Mouse (Mus musculus) heart, embryonic 13.5 days (tissue): ENCODE measurements around the gene Rhobtb3. TPM values are rescaled to one million over a fixed set of nuclear protein-coding genes. Genes with fewer than 3 reads are reported as not detected.

Experiments used
- ATAC-seq: fragments of 200-750 bp; cut with Nextera tagmentation; 2 replicates; pipeline ENCODE4 v1.8.0; 2017; ENCODE audit warnings: moderate TSS enrichment; ENCODE audit not compliant: insufficient number of reproducible peaks, low FRiP score, low TSS enrichment; ENCODE audit errors: extremely low read depth
- H3K27ac ChIP-seq: fragments of 300-500 bp; sonication (generic); replicated peaks from 2 replicates; pipeline ENCODE4 v1.5.1; 2015; ENCODE audit warnings: moderate library complexity, mild to moderate bottlenecking, inconsistent platforms
- H3K27me3 ChIP-seq: fragments of 300-500 bp; sonication (generic); replicated peaks from 2 replicates; pipeline ENCODE4 v1.6.1; 2015; ENCODE audit warnings: mild to moderate bottlenecking, inconsistent platforms
- H3K36me3 ChIP-seq: fragments of 300-500 bp; sonication (generic); 2 replicates; pipeline ENCODE4 v1.6.1; 2015; ENCODE audit warnings: mild to moderate bottlenecking, inconsistent platforms
- H3K4me1 ChIP-seq: fragments of 300-500 bp; sonication (generic); 2 replicates; pipeline ENCODE4 v1.6.1; 2015; ENCODE audit warnings: inconsistent platforms
- H3K4me2 ChIP-seq: fragments of 300-500 bp; sonication (generic); 2 replicates; pipeline ENCODE4 v1.6.1; 2015; ENCODE audit warnings: inconsistent platforms, mild to moderate bottlenecking, moderate library complexity
- H3K4me3 ChIP-seq: fragments of 300-500 bp; sonication (generic); 2 replicates; pipeline ENCODE4 v1.5.1; 2015; ENCODE audit warnings: moderate library complexity, mild to moderate bottlenecking, inconsistent platforms
- H3K9ac ChIP-seq: fragments of 300-500 bp; sonication (generic); 2 replicates; pipeline ENCODE4 v1.6.1; 2015; ENCODE audit warnings: inconsistent platforms, mild to moderate bottlenecking, moderate library complexity
- H3K9me3 ChIP-seq: fragments of 300-500 bp; sonication (generic); 2 replicates; pipeline ENCODE4 v1.6.1; 2016; ENCODE audit warnings: inconsistent platforms
- WGBS: fragments of 180-500 bp; shearing (Covaris S2); methylation state at CpG from one replicate; pipeline ENCODE4 v1.1.7; 2015; ENCODE audit warnings: mixed read lengths; 5-methylcytosine and 5-hydroxymethylcytosine counted together
- polyA plus RNA-seq: library from polyadenylated mRNA; unstranded; fragments of >200 nt; fragmentation: Nextera tagmentation; extraction: Ambion mirVana; gene quantifications from 2 replicates; pipeline ENCODE4 v1.2.1, GENCODE M21; 2015

Gene Rhobtb3
- polyA plus RNA-seq: 19.8 and 21.6 TPM in 2 replicates

GRCm38 (mm10) chr13:75943189-75944043, at the start of gene Rhobtb3:
TSS of gene Rhobtb3 (minus strand) at chr13:75943925.
- H3K4me1 ChIP-seq: peaks cover 24% of the 10 kb centered on the region
- peaks cover 17% of the 10 kb centered on the region for H3K36me3 ChIP-seq
- H3K4me3 ChIP-seq: peak within 1 kb of the TSS; percentile 90
- no peaks in the 10 kb centered on the region for H3K9me3 ChIP-seq
- H3K27me3 ChIP-seq: no peaks in the 10 kb centered on the region
- under 1% methylated on average over 82 of the region's 110 CpGs for WGBS
- H3K4me2 ChIP-seq: peak within 1 kb of the TSS; percentile 82
- peak within 1 kb of the TSS; percentile 90 for H3K9ac ChIP-seq
- peak within 1 kb of the TSS; percentile 98 for H3K27ac ChIP-seq
- peak; percentile 73 for ATAC-seq

- H3K9me3 ChIP-seq: peaks cover 5% of the 10 kb centered on the region; the same call in 1 of the 2 replicates
- no peaks in the 10 kb centered on the region for H3K36me3 ChIP-seq
- no peak for ATAC-seq
- H3K27ac ChIP-seq: no peak overlapping the region
- H3K27me3 ChIP-seq: no peaks in the 10 kb centered on the region
- no peak overlapping the region for H3K9ac ChIP-seq
- WGBS: 64% methylated on average over 9 of the region's 9 CpGs
- H3K4me2 ChIP-seq: no peak overlapping the region
- no peak overlapping the region for H3K4me3 ChIP-seq
- H3K4me1 ChIP-seq: peaks cover 7% of the 10 kb centered on the region; the same call in 1 of the 2 replicates
These were observed 48.7 kb upstream of the Rhobtb3 start for GRCm38 (mm10) chr13:75992169-75993028.

- peaks cover 7% of the 10 kb centered on the region; the same call in 1 of the 2 replicates for H3K4me1 ChIP-seq
- no peaks in the 10 kb centered on the region for H3K9me3 ChIP-seq
- ATAC-seq: no peak
- no peak overlapping the region for H3K27ac ChIP-seq
- H3K36me3 ChIP-seq: no peaks in the 10 kb centered on the region
- H3K4me2 ChIP-seq: no peak overlapping the region
- no peak overlapping the region for H3K4me3 ChIP-seq
- WGBS: 87% methylated on average over 1 of the region's 1 CpGs
- no peak overlapping the region for H3K9ac ChIP-seq
- H3K27me3 ChIP-seq: no peaks in the 10 kb centered on the region
These were observed 44.4 kb upstream of the Rhobtb3 start for GRCm38 (mm10) chr13:75988096-75988495.

GRCm38 (mm10) chr13:75981901-75982300, 38.2 kb upstream of the Rhobtb3 start:
- no peak for ATAC-seq
- Histone ChIP-seq H3K9me3 (no peaks in the 10 kb centered on the region), H3K27ac (no peak overlapping the region), H3K4me2 (no peak overlapping the region), H3K4me3 (no peak overlapping the region), H3K27me3 (no peaks in the 10 kb centered on the region), H3K9ac (no peak overlapping the region), H3K36me3 (no peaks in the 10 kb centered on the region), H3K4me1 (no peaks in the 10 kb centered on the region)

GRCm38 (mm10) chr13:75976649-75977048, 32.9 kb upstream of the Rhobtb3 start:
- no peaks in the 10 kb centered on the region for H3K36me3 ChIP-seq
- H3K4me2 ChIP-seq: no peak overlapping the region
- 69% methylated on average over 2 of the region's 2 CpGs for WGBS
- H3K4me3 ChIP-seq: no peak overlapping the region
- no peak overlapping the region for H3K9ac ChIP-seq
- no peak; the same call in 1 of the 2 replicates for ATAC-seq
- no peaks in the 10 kb centered on the region for H3K9me3 ChIP-seq
- no peaks in the 10 kb centered on the region for H3K27me3 ChIP-seq
- no peaks in the 10 kb centered on the region for H3K4me1 ChIP-seq
- H3K27ac ChIP-seq: no peak overlapping the region

- no peak overlapping the region for H3K27ac ChIP-seq
- no peak for ATAC-seq
These were observed 32.5 kb upstream of the Rhobtb3 start for GRCm38 (mm10) chr13:75976218-75976617.

GRCm38 (mm10) chr13:75975629-75976028, 31.9 kb upstream of the Rhobtb3 start:
- 53% methylated on average over 1 of the region's 1 CpGs for WGBS
- Histone ChIP-seq H3K4me2 (no peak overlapping the region), H3K27ac (no peak overlapping the region), H3K4me3 (no peak overlapping the region), H3K27me3 (no peaks in the 10 kb centered on the region), H3K9me3 (no peaks in the 10 kb centered on the region), H3K9ac (no peak overlapping the region), H3K36me3 (no peaks in the 10 kb centered on the region), H3K4me1 (no peaks in the 10 kb centered on the region)
- ATAC-seq: no peak

More at GRCm38 (mm10) chr13:75976218-75976617, 32.5 kb upstream of the Rhobtb3 start:
- H3K4me3 ChIP-seq: no peak overlapping the region
- no peaks in the 10 kb centered on the region for H3K27me3 ChIP-seq
- no peaks in the 10 kb centered on the region for H3K9me3 ChIP-seq
- H3K9ac ChIP-seq: no peak overlapping the region
- no peak overlapping the region for H3K4me2 ChIP-seq
- no peaks in the 10 kb centered on the region for H3K4me1 ChIP-seq
- no peaks in the 10 kb centered on the region for H3K36me3 ChIP-seq
- WGBS: 74% methylated on average over 2 of the region's 2 CpGs

GRCm38 (mm10) chr13:75974481-75974880, 30.8 kb upstream of the Rhobtb3 start:
- 68% methylated on average over 2 of the region's 2 CpGs for WGBS

GRCm38 (mm10) chr13:75966850-75967249, 23.1 kb upstream of the Rhobtb3 start, which contains the start of gene Spata9:
TSS of gene Spata9 (plus strand) at chr13:75967150.
- Histone ChIP-seq H3K4me2 (no peak within 1 kb of the TSS), H3K4me1 (no peaks in the 10 kb centered on the region), H3K4me3 (no peak within 1 kb of the TSS), H3K36me3 (no peaks in the 10 kb centered on the region), H3K9ac (no peak within 1 kb of the TSS), H3K27ac (no peak within 1 kb of the TSS), H3K9me3 (peaks cover 6% of the 10 kb centered on the region), H3K27me3 (no peaks in the 10 kb centered on the region)
- ATAC-seq: no peak
- 69% methylated on average over 1 of the region's 1 CpGs for WGBS

More at GRCm38 (mm10) chr13:75974481-75974880, 30.8 kb upstream of the Rhobtb3 start:
- no peak overlapping the region for H3K4me2 ChIP-seq
- no peaks in the 10 kb centered on the region for H3K36me3 ChIP-seq
- no peaks in the 10 kb centered on the region for H3K27me3 ChIP-seq
- H3K4me3 ChIP-seq: no peak overlapping the region
- no peak for ATAC-seq
- no peak overlapping the region for H3K27ac ChIP-seq
- no peaks in the 10 kb centered on the region for H3K4me1 ChIP-seq
- no peaks in the 10 kb centered on the region for H3K9me3 ChIP-seq
- H3K9ac ChIP-seq: no peak overlapping the region

- ATAC-seq: no peak
- no peak overlapping the region for H3K9ac ChIP-seq
- no peak overlapping the region for H3K27ac ChIP-seq
- H3K4me1 ChIP-seq: peaks cover 3% of the 10 kb centered on the region
- H3K9me3 ChIP-seq: no peaks in the 10 kb centered on the region
- no peaks in the 10 kb centered on the region for H3K36me3 ChIP-seq
- no peaks in the 10 kb centered on the region for H3K27me3 ChIP-seq
- H3K4me2 ChIP-seq: no peak overlapping the region
- no peak overlapping the region for H3K4me3 ChIP-seq
These were observed 11.8 kb upstream of the Rhobtb3 start for GRCm38 (mm10) chr13:75955357-75955992.

GRCm38 (mm10) chr13:75950295-75950694, 6.6 kb upstream of the Rhobtb3 start:
- ATAC-seq: no peak
- H3K4me2 ChIP-seq: no peak overlapping the region
- 20% methylated on average over 1 of the region's 1 CpGs for WGBS
- no peaks in the 10 kb centered on the region for H3K27me3 ChIP-seq
- H3K9me3 ChIP-seq: no peaks in the 10 kb centered on the region
- H3K36me3 ChIP-seq: no peaks in the 10 kb centered on the region
- H3K4me1 ChIP-seq: peaks cover 9% of the 10 kb centered on the region
- H3K4me3 ChIP-seq: no peak overlapping the region
- no peak overlapping the region for H3K27ac ChIP-seq
- no peak overlapping the region for H3K9ac ChIP-seq
